Mouse (Mus musculus) lung, postnatal 36 days (tissue): ENCODE results near the gene Mov10.
"Not testable (repeated sequence)": the region's sequence is repeated elsewhere in the genome, so short reads cannot be mapped to it uniquely, and the experiment has no call there.

Source experiments
- DNase-seq: peaks from one replicate; pipeline ENCODE4 v3.0.0; 2022; ENCODE audit warnings: mixed read lengths

Mov10 gene

GRCm38 (mm10) chr3:104780561-104781420, 37.6 kb downstream of the Mov10 start, which contains the start of gene Ppm1j:
Ppm1j (plus strand) TSS chr3:104781056.
- DNase-seq = peak; percentile 88

GRCm38 (mm10) chr3:104779949-104780348, 38.4 kb downstream of the Mov10 start:
- peak; percentile 50 for DNase-seq

GRCm38 (mm10) chr3:104777342-104777741, 41.0 kb downstream of the Mov10 start:
- DNase-seq = no peak

GRCm38 (mm10) chr3:104773301-104773700, 45.1 kb downstream of the Mov10 start:
- DNase-seq = no peak

GRCm38 (mm10) chr3:104771460-104771859, 46.9 kb downstream of the Mov10 start:
- DNase-seq = no peak

- no peak for DNase-seq
Measured at GRCm38 (mm10) chr3:104770918-104771317, 47.4 kb downstream of the Mov10 start.

GRCm38 (mm10) chr3:104770035-104770434, 48.3 kb downstream of the Mov10 start:
- DNase-seq = peak; percentile 62

GRCm38 (mm10) chr3:104769135-104769534, 49.2 kb downstream of the Mov10 start:
- no peak for DNase-seq

- DNase-seq = no peak
Measured at GRCm38 (mm10) chr3:104767716-104768115, 50.6 kb downstream of the Mov10 start.

- DNase-seq = no peak
Measured at GRCm38 (mm10) chr3:104767141-104767540, 51.2 kb downstream of the Mov10 start.

GRCm38 (mm10) chr3:104765021-104765420, 53.3 kb downstream of the Mov10 start:
- DNase-seq = peak; percentile 56

- DNase-seq = not testable (repeated sequence)
Measured at GRCm38 (mm10) chr3:104762103-104762863, 56.1 kb downstream of the Mov10 start.

- no peak for DNase-seq
Measured at GRCm38 (mm10) chr3:104758869-104759268, 59.5 kb downstream of the Mov10 start.

GRCm38 (mm10) chr3:104758406-104758805, 60.0 kb downstream of the Mov10 start:
- DNase-seq = peak; percentile 71

- DNase-seq = not testable (repeated sequence)
Measured at GRCm38 (mm10) chr3:104752845-104753244, 65.5 kb downstream of the Mov10 start.
